Comparison of ENCODE assay signal across 31 mouse cellular contexts in genomic region chr12:11631790-11632189, GRCm38 (mm10).
DNase-seq lines count a peak whose midpoint lies in the region; ATAC-seq lines count a peak whose summit lies in the region.
"Had no signal": no experiment of that assay in that cellular context is flagged by ENCODE, and none has a peak within 500 bp of the region (broad histone marks: within the 10 kb centered on the region; RNA-seq: fewer than 3 reads in every experiment).

No protein-coding gene starts in this region.

- DNase-seq in midbrain, embryonic 14.5 days, result peak; percentile 26
- no peak for DNase-seq in midbrain, embryonic 11.5 days (ENCODE audit: low spot score, missing footprints)
- no peak for DNase-seq in neural tube, embryonic 10.5 days (ENCODE audit: extremely low spot score, low spot score)
- no peak for DNase-seq in left cerebral cortex, adult 11 months (ENCODE audit: low spot score)
- DNase-seq: adrenal gland, postnatal 10 days; adrenal gland, postnatal 36 days; B cell, adult 2 months; cerebellum, adult 11-12 months; cerebellum, adult 8-10 months; cerebellum, postnatal 10 days; cerebellum, postnatal 36 days; embryo, embryonic 11 days; gastrocnemius, postnatal 10 days; gastrocnemius, postnatal 36 days; heart, adult 2 months; heart, postnatal 14 days; heart, postnatal 4 days had no signal

- 0 out of 2 replicates have a peak, but pooled peaks cover 2% of the 10 kb centered on the region for H3K4me1 ChIP-seq in hindbrain, embryonic 15.5 days (replicated peaks)
- 0 out of 2 replicates have a peak, but pooled peaks cover 3% of the 10 kb centered on the region for H3K4me1 ChIP-seq in hindbrain, embryonic 13.5 days (replicated peaks)
- H3K4me1 ChIP-seq in midbrain, embryonic 14.5 days (ENCODE audit: control insufficient read depth, insufficient read depth, low read length), result no peaks in the 10 kb centered on the region
- H3K4me1 ChIP-seq in midbrain, embryonic 11.5 days (ENCODE audit: control insufficient read depth, insufficient read depth, low read length), result no peaks in the 10 kb centered on the region
- H3K4me1 ChIP-seq in neural tube, embryonic 15.5 days, result no peaks in the 10 kb centered on the region
- H3K4me1 ChIP-seq: embryonic facial prominence, embryonic 10.5 days; embryonic facial prominence, embryonic 13.5 days; forebrain, embryonic 10.5 days; forebrain, embryonic 13.5 days; heart, embryonic 13.5 days; intestine, embryonic 15.5 days had no signal

- H3K27me3 ChIP-seq in hindbrain, embryonic 15.5 days, result no peaks in the 10 kb centered on the region
- H3K27me3 ChIP-seq in hindbrain, embryonic 13.5 days, result no peaks in the 10 kb centered on the region
- H3K27me3 ChIP-seq in midbrain, embryonic 14.5 days (ENCODE audit: control insufficient read depth, insufficient read depth, low read length), result no peaks in the 10 kb centered on the region
- H3K27me3 ChIP-seq in midbrain, embryonic 11.5 days (ENCODE audit: control insufficient read depth, insufficient read depth, low read length), result no peaks in the 10 kb centered on the region
- H3K27me3 ChIP-seq in neural tube, embryonic 15.5 days (replicated peaks), result no peaks in the 10 kb centered on the region
- H3K27me3 ChIP-seq: CH12.LX; embryonic facial prominence, embryonic 13.5 days; forebrain, embryonic 13.5 days; heart, embryonic 13.5 days; intestine, embryonic 15.5 days; Patski had no signal

- H3K9me3 ChIP-seq in hindbrain, embryonic 15.5 days, result no peaks in the 10 kb centered on the region
- H3K9me3 ChIP-seq in hindbrain, embryonic 13.5 days, result no peaks in the 10 kb centered on the region
- no peaks in the 10 kb centered on the region for H3K9me3 ChIP-seq in midbrain, embryonic 14.5 days (ENCODE audit: control insufficient read depth, low read length)
- no peaks in the 10 kb centered on the region for H3K9me3 ChIP-seq in midbrain, embryonic 11.5 days (ENCODE audit: control insufficient read depth, low read length)
- H3K9me3 ChIP-seq in neural tube, embryonic 15.5 days (replicated peaks), result no peaks in the 10 kb centered on the region
- H3K9me3 ChIP-seq: embryonic facial prominence, embryonic 10.5 days; embryonic facial prominence, embryonic 13.5 days; forebrain, embryonic 10.5 days; forebrain, embryonic 13.5 days; G1E; heart, embryonic 10.5 days; heart, embryonic 13.5 days; intestine, embryonic 15.5 days had no signal

- no peak overlapping the region for H3K4me3 ChIP-seq in hindbrain, embryonic 15.5 days
- H3K4me3 ChIP-seq in hindbrain, embryonic 13.5 days, result no peak overlapping the region
- H3K4me3 ChIP-seq in midbrain, embryonic 14.5 days (replicated peaks; ENCODE audit: low read depth, low read length), result no peak overlapping the region
- no peak overlapping the region for H3K4me3 ChIP-seq in midbrain, embryonic 11.5 days (ENCODE audit: low read depth, low read length)
- H3K4me3 ChIP-seq in neural tube, embryonic 15.5 days (replicated peaks), result no peak overlapping the region
- H3K4me3 ChIP-seq: embryonic facial prominence, embryonic 10.5 days; embryonic facial prominence, embryonic 13.5 days; forebrain, embryonic 10.5 days; forebrain, embryonic 13.5 days; heart, adult 2 months; heart, embryonic 10.5 days; heart, embryonic 13.5 days; intestine, embryonic 15.5 days had no signal

- no peak for ATAC-seq in hindbrain, embryonic 15.5 days (ENCODE audit: low FRiP score, low read depth)
- no peak for ATAC-seq in hindbrain, embryonic 13.5 days (ENCODE audit: low FRiP score)
- ATAC-seq in midbrain, embryonic 14.5 days (ENCODE audit: low FRiP score, low TSS enrichment), result no peak
- ATAC-seq in midbrain, embryonic 11.5 days (ENCODE audit: low FRiP score), result no peak
- ATAC-seq in neural tube, embryonic 15.5 days (ENCODE audit: low FRiP score), result peak; percentile 74
- ATAC-seq: forebrain, embryonic 13.5 days; forebrain, embryonic 16.5 days; intestine, embryonic 15.5 days; Patski had no signal

- H3K4me2 ChIP-seq in hindbrain, embryonic 15.5 days, result no peak overlapping the region
- no peak overlapping the region for H3K4me2 ChIP-seq in hindbrain, embryonic 13.5 days
- H3K4me2 ChIP-seq in midbrain, embryonic 14.5 days (ENCODE audit: low read length), result no peak overlapping the region
- H3K4me2 ChIP-seq in midbrain, embryonic 11.5 days, result no peak overlapping the region
- no peak overlapping the region for H3K4me2 ChIP-seq in neural tube, embryonic 15.5 days
- H3K4me2 ChIP-seq: embryonic facial prominence, embryonic 13.5 days; forebrain, embryonic 13.5 days; heart, embryonic 13.5 days; intestine, embryonic 15.5 days had no signal

- H3K36me3 ChIP-seq in hindbrain, embryonic 15.5 days, result no peaks in the 10 kb centered on the region
- H3K36me3 ChIP-seq in hindbrain, embryonic 13.5 days, result no peaks in the 10 kb centered on the region
- H3K36me3 ChIP-seq in midbrain, embryonic 14.5 days (ENCODE audit: control insufficient read depth, insufficient read depth, low read length), result no peaks in the 10 kb centered on the region
- H3K36me3 ChIP-seq in midbrain, embryonic 11.5 days (ENCODE audit: control insufficient read depth, insufficient read depth, low read length), result no peaks in the 10 kb centered on the region
- H3K36me3 ChIP-seq in neural tube, embryonic 15.5 days, result no peaks in the 10 kb centered on the region
- H3K36me3 ChIP-seq: embryonic facial prominence, embryonic 10.5 days; embryonic facial prominence, embryonic 13.5 days; forebrain, embryonic 10.5 days; G1E; heart, embryonic 10.5 days; heart, embryonic 13.5 days; intestine, embryonic 15.5 days had no signal

- WGBS in hindbrain, embryonic 15.5 days, result 65% methylated on average over 1 of the region's 1 CpGs
- WGBS in hindbrain, embryonic 13.5 days, result 77% methylated on average over 1 of the region's 1 CpGs
- WGBS in midbrain, embryonic 14.5 days, result 53% methylated on average over 1 of the region's 1 CpGs
- WGBS in midbrain, embryonic 11.5 days, result 69% methylated on average over 1 of the region's 1 CpGs
- WGBS in neural tube, embryonic 15.5 days, result 73% methylated on average over 1 of the region's 1 CpGs

- no peak overlapping the region for H3K9ac ChIP-seq in hindbrain, embryonic 15.5 days
- no peak overlapping the region for H3K9ac ChIP-seq in hindbrain, embryonic 13.5 days
- no peak overlapping the region for H3K9ac ChIP-seq in midbrain, embryonic 14.5 days (replicated peaks; ENCODE audit: low read length)
- H3K9ac ChIP-seq in midbrain, embryonic 11.5 days (ENCODE audit: low read length), result no peak overlapping the region
- H3K9ac ChIP-seq in neural tube, embryonic 15.5 days (replicated peaks), result no peak overlapping the region
- H3K9ac ChIP-seq: embryonic facial prominence, embryonic 13.5 days; forebrain, embryonic 13.5 days; heart, embryonic 13.5 days; intestine, embryonic 15.5 days had no signal

- peak overlapping the region; percentile 18; the same call in 1 of the 2 replicates for H3K27ac ChIP-seq in hindbrain, embryonic 15.5 days (replicated peaks)
- H3K27ac ChIP-seq in hindbrain, embryonic 13.5 days, result no peak overlapping the region
- H3K27ac ChIP-seq in midbrain, embryonic 14.5 days (replicated peaks; ENCODE audit: low read depth, low read length), result no peak overlapping the region
- H3K27ac ChIP-seq in midbrain, embryonic 11.5 days (ENCODE audit: low read depth, low read length), result no peak overlapping the region
- no peak overlapping the region for H3K27ac ChIP-seq in neural tube, embryonic 15.5 days (replicated peaks)
- H3K27ac ChIP-seq: embryonic facial prominence, embryonic 10.5 days; embryonic facial prominence, embryonic 13.5 days; forebrain, embryonic 10.5 days; forebrain, embryonic 13.5 days; heart, adult 2 months; heart, embryonic 10.5 days; heart, embryonic 13.5 days; intestine, embryonic 15.5 days had no signal
